Mouse (Mus musculus) MEL (cell line): Measurements from ENCODE around the gene Gm10134. TPM values are rescaled to one million over a fixed set of nuclear protein-coding genes. Genes with fewer than 3 reads are reported as not detected.

Source experiments
- DNase-seq: peaks from one replicate; pipeline ENCODE4 v3.0.0; 2011; ENCODE audit warnings: low read depth, low spot score
- H3K27ac ChIP-seq: 2 replicates; pipeline ENCODE4 v1.5.1; 2012; ENCODE audit warnings: low read depth, mild to moderate bottlenecking, control low read depth, low read length, moderate library complexity; ENCODE audit not compliant: control insufficient read depth
- H3K27me3 ChIP-seq, 2 experiments: fragments of 150-350 bp in 1 of 2; sonication (generic) in 1 of 2; 2 replicates each; pipeline ENCODE4 v1.6.1; 2012; ENCODE audit warnings: low read length in 2 of 2, mild to moderate bottlenecking in 2 of 2, improper control_type of control experiment in 1 of 2, moderate library complexity in 1 of 2; ENCODE audit not compliant: insufficient read depth in 2 of 2, control insufficient read depth in 1 of 2
- H3K36me3 ChIP-seq, 2 experiments: 2 replicates each; pipeline ENCODE4 v1.6.1; 2012 to 2014; ENCODE audit warnings: low read length in 2 of 2, improper control_type of control experiment in 1 of 2, inconsistent platforms in 1 of 2, mild to moderate bottlenecking in 1 of 2; ENCODE audit not compliant: insufficient read depth in 2 of 2, control insufficient read depth in 1 of 2
- H3K4me1 ChIP-seq, 2 experiments: fragments of 150-350 bp in 1 of 2; sonication (generic) in 1 of 2; 2 replicates each; pipeline ENCODE4 v1.6.1; 2012; ENCODE audit warnings: low read length in 2 of 2, improper control_type of control experiment in 1 of 2, mild to moderate bottlenecking in 1 of 2; ENCODE audit not compliant: insufficient read depth in 2 of 2, control insufficient read depth in 1 of 2
- H3K4me3 ChIP-seq, 2 experiments: fragments of 150-350 bp in 1 of 2; sonication (generic) in 1 of 2; 2 replicates each; pipeline ENCODE4 v1.5.1; 2012; ENCODE audit warnings: low read depth in 2 of 2, low read length in 2 of 2, mild to moderate bottlenecking in 2 of 2, moderate library complexity in 2 of 2, control low read depth in 1 of 2, improper control_type of control experiment in 1 of 2; ENCODE audit not compliant: control insufficient read depth in 1 of 2, insufficient read depth in 1 of 2
- H3K79me2 ChIP-seq: 2 replicates; pipeline ENCODE4 v1.6.1; 2012; ENCODE audit warnings: mild to moderate bottlenecking, low read length, moderate library complexity; ENCODE audit not compliant: control insufficient read depth, poor library complexity, insufficient read depth
- H3K9ac ChIP-seq: 2 replicates; pipeline ENCODE4 v1.6.1; 2012; ENCODE audit warnings: low read depth, mild to moderate bottlenecking, control low read depth, low read length, moderate library complexity; ENCODE audit not compliant: control insufficient read depth, poor library complexity, severe bottlenecking
- H3K9me3 ChIP-seq: fragments of 150-350 bp; sonication (generic); replicated peaks from 2 replicates; pipeline ENCODE4 v1.6.1; 2012; ENCODE audit warnings: mild to moderate bottlenecking, low read length, improper control_type of control experiment, moderate library complexity; ENCODE audit not compliant: insufficient read depth
- BHLHE40 ChIP-seq: IDR thresholded peaks from 2 replicates; pipeline ENCODE4 v1.6.1; 2012; ENCODE audit warnings: low read depth, mild to moderate bottlenecking, inconsistent platforms, low read length, improper control_type of control experiment, borderline replicate concordance
- CHD1 ChIP-seq: IDR thresholded peaks from 2 replicates; pipeline ENCODE4 v1.6.1; 2012; ENCODE audit warnings: low read depth, mild to moderate bottlenecking, inconsistent platforms, low read length, improper control_type of control experiment
- CHD2 ChIP-seq: IDR thresholded peaks from 2 replicates; pipeline ENCODE4 v1.6.1; 2011; ENCODE audit warnings: low read length, improper control_type of control experiment
- CTCF ChIP-seq, 3 experiments: IDR thresholded peaks in 2 of 3; conservative IDR thresholded peaks in 1 of 3; 2 replicates each; pipeline ENCODE4 v1.5.1; 2011 to 2012; ENCODE audit warnings: low read length in 3 of 3, low read depth in 2 of 3, mild to moderate bottlenecking in 2 of 3, improper control_type of control experiment in 1 of 3, inconsistent platforms in 1 of 3, mixed read lengths in 1 of 3, moderate library complexity in 1 of 3; ENCODE audit not compliant: control insufficient read depth in 1 of 3, insufficient read depth in 1 of 3, poor library complexity in 1 of 3, severe bottlenecking in 1 of 3
- E2F4 ChIP-seq: IDR thresholded peaks from 2 replicates; pipeline ENCODE4 v1.6.1; 2011; ENCODE audit warnings: low read depth, low read length, improper control_type of control experiment, borderline replicate concordance
- HCFC1 ChIP-seq: IDR thresholded peaks from 2 replicates; pipeline ENCODE4 v1.6.1; 2012; ENCODE audit warnings: low read depth, mild to moderate bottlenecking, inconsistent platforms, low read length, improper control_type of control experiment, moderate library complexity
- JUND ChIP-seq: IDR thresholded peaks from 2 replicates; pipeline ENCODE4 v1.6.1; 2011; ENCODE audit warnings: low read depth, mild to moderate bottlenecking, improper control_type of control experiment, low read length
- MAFK ChIP-seq: IDR thresholded peaks from 2 replicates; pipeline ENCODE4 v1.6.1; 2011; ENCODE audit warnings: low read depth, mild to moderate bottlenecking, low read length, improper control_type of control experiment, borderline replicate concordance
- MAX ChIP-seq: IDR thresholded peaks from 2 replicates; pipeline ENCODE4 v1.6.1; 2011; ENCODE audit warnings: low read length, improper control_type of control experiment
- MAZ ChIP-seq: IDR thresholded peaks from 2 replicates; pipeline ENCODE4 v1.6.1; 2012; ENCODE audit warnings: low read depth, mild to moderate bottlenecking, inconsistent platforms, low read length, improper control_type of control experiment
- MEF2A ChIP-seq: IDR thresholded peaks from 2 replicates; pipeline ENCODE4 v1.6.1; 2014; ENCODE audit warnings: low read depth, mild to moderate bottlenecking, inconsistent platforms, low read length, improper control_type of control experiment; ENCODE audit not compliant: poor library complexity, insufficient replicate concordance, severe bottlenecking; ENCODE audit errors: extremely low read depth
- POLR2A ChIP-seq, 2 experiments: IDR thresholded peaks; 2 replicates each; pipeline ENCODE4 v1.6.1; 2011 to 2012; ENCODE audit warnings: low read length in 2 of 2, mild to moderate bottlenecking in 2 of 2, control low read depth in 1 of 2, improper control_type of control experiment in 1 of 2, low read depth in 1 of 2, moderate library complexity in 1 of 2; ENCODE audit not compliant: control insufficient read depth in 1 of 2, insufficient read depth in 1 of 2, poor library complexity in 1 of 2
- POLR2AphosphoS2 ChIP-seq: IDR thresholded peaks from 2 replicates; pipeline ENCODE4 v1.6.1; 2011; ENCODE audit warnings: low read length, improper control_type of control experiment
- RAD21 ChIP-seq: IDR thresholded peaks from 2 replicates; pipeline ENCODE4 v1.6.1; 2011; ENCODE audit warnings: mild to moderate bottlenecking, low read depth, low read length, improper control_type of control experiment
- RCOR1 ChIP-seq: IDR thresholded peaks from 2 replicates; pipeline ENCODE4 v1.6.1; 2012; ENCODE audit warnings: low read depth, mild to moderate bottlenecking, inconsistent platforms, low read length, improper control_type of control experiment
- SIN3A ChIP-seq: IDR thresholded peaks from 2 replicates; pipeline ENCODE4 v1.6.1; 2012; ENCODE audit warnings: low read length, improper control_type of control experiment, inconsistent platforms
- UBTF ChIP-seq: IDR thresholded peaks from 2 replicates; pipeline ENCODE4 v1.6.1; 2012; ENCODE audit warnings: low read depth, mild to moderate bottlenecking, inconsistent platforms, low read length, improper control_type of control experiment, moderate library complexity, borderline replicate concordance; ENCODE audit not compliant: insufficient read depth
- ZC3H11A ChIP-seq: IDR thresholded peaks from 2 replicates; pipeline ENCODE4 v1.6.1; 2012; ENCODE audit warnings: low read depth, mild to moderate bottlenecking, inconsistent platforms, low read length, improper control_type of control experiment
- ZKSCAN1 ChIP-seq: IDR thresholded peaks from 2 replicates; pipeline ENCODE4 v1.6.1; 2012; ENCODE audit warnings: low read depth, mild to moderate bottlenecking, inconsistent platforms, low read length, improper control_type of control experiment, moderate library complexity
- ZMIZ1 ChIP-seq: IDR thresholded peaks from 2 replicates; pipeline ENCODE4 v1.6.1; 2012; ENCODE audit warnings: low read depth, mild to moderate bottlenecking, inconsistent platforms, low read length, improper control_type of control experiment, moderate library complexity
- polyA plus RNA-seq, 2 experiments: library from polyadenylated mRNA; stranded (reverse) in 1 of 2; unstranded in 1 of 2; fragments of >175 nt in 1 of 2; fragments of >200 nt in 1 of 2; gene quantifications; 2 replicates each; pipeline versions ENCODE4 v1.2.1 to v1.2.4; 2012; ENCODE audit warnings: low replicate concordance in 2 of 2, low read depth in 1 of 2; ENCODE audit not compliant: insufficient read length in 2 of 2, insufficient read depth in 1 of 2, missing spikeins in 1 of 2
- total RNA-seq: library from RNA; depleted of rRNA; stranded (reverse); fragments of 300-350 nt; gene quantifications from 2 replicates; pipeline ENCODE4 v1.2.3, GENCODE M21; 2012

Gm10134 gene
- total and polyA plus RNA-seq, 3 experiments, result not detected

DNA sequence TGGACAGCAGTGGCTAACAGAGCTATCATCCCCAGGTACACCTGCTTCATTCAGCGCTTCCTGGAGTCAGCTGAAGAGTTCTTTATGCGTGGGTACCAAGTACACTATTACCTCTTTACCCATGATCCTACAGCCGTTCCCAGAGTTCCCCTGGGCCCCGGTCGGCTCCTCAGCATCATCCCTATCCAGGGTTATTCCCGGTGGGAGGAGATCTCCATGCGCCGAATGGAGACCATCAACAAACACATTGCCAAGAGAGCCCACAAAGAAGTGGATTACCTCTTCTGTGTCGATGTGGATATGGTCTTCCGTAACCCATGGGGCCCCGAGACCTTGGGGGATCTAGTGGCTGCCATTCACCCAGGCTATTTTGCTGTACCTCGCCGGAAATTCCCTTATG is 1.2 kb upstream of the Gm10134 start:
- H3K36me3 ChIP-seq, result no peaks in the 10 kb centered on the region
- H3K79me2 ChIP-seq, result no peaks in the 10 kb centered on the region
- no peak overlapping the region for H3K27ac ChIP-seq
- H3K4me1 ChIP-seq, result no peaks in the 10 kb centered on the region
- H3K9me3 ChIP-seq, result no peaks in the 10 kb centered on the region
- H3K9ac ChIP-seq, result no peak overlapping the region
- no peak for TF ChIP-seq RCOR1
- no peak for TF ChIP-seq POLR2A (IDR thresholded peaks at IDR 0.05; ENCODE audit: control insufficient read depth in 1 of 2, insufficient read depth in 1 of 2, low read depth in 1 of 2, low read length in 2 of 2, poor library complexity in 1 of 2)
- no peak for TF ChIP-seq MAZ
- TF ChIP-seq JUND, result no peak
- TF ChIP-seq UBTF, result no peak
- DNase-seq, result no peak
- H3K27me3 ChIP-seq, result peaks cover 10 to 28% of the 10 kb centered on the region in 2 experiments
- H3K4me3 ChIP-seq, result no peak overlapping the region

DNA sequence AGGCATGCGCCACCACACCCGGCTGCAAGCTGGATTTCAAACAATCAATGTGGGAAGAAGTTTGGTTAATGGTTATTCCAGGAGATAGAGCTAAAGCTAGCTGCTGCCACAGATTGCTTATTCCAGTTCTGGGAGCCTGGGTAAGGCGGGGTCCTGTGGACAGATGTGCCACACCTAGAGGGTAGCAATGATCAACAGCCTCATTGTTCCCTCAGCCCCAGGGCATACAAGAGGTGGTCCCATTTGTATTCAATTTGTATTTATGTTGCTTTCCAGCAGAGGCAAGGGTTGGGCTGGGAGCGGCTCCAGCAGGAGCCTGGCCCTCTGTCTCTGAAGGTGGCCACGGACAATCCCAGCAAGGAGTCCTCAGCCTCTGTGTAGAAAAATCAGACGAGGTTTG is 396 bp downstream of the Gm10134 start:
- TF ChIP-seq ZMIZ1, result no peak
- no peak for TF ChIP-seq ZC3H11A
- TF ChIP-seq RAD21, result no peak
- no peak for TF ChIP-seq E2F4
- no peak for TF ChIP-seq UBTF
- no peak for TF ChIP-seq HCFC1
- TF ChIP-seq RCOR1, result no peak
- no peak for TF ChIP-seq BHLHE40
- TF ChIP-seq ZKSCAN1, result no peak
- no peak for TF ChIP-seq CHD1
- TF ChIP-seq CHD2, result no peak
- TF ChIP-seq SIN3A, result no peak
- TF ChIP-seq MAX, result no peak
- TF ChIP-seq POLR2AphosphoS2, result no peak
- TF ChIP-seq MEF2A, result no peak
- TF ChIP-seq CTCF (IDR thresholded peaks at IDR 0.05 in 2 of 3, conservative IDR thresholded peaks at IDR 0.05 in 1 of 3; ENCODE audit: control insufficient read depth in 1 of 3, insufficient read depth in 1 of 3, low read depth in 2 of 3, low read length in 3 of 3, poor library complexity in 1 of 3, severe bottlenecking in 1 of 3), result no peak
- TF ChIP-seq MAFK, result no peak
- DNase-seq, result no peak
- no peak overlapping the region for H3K4me3 ChIP-seq
- no peaks in the 10 kb centered on the region for H3K79me2 ChIP-seq
- no peak overlapping the region for H3K27ac ChIP-seq
- no peaks in the 10 kb centered on the region for H3K9me3 ChIP-seq
- H3K9ac ChIP-seq, result no peak overlapping the region
- peaks cover 10 to 32% of the 10 kb centered on the region in 2 experiments for H3K27me3 ChIP-seq
- no peaks in the 10 kb centered on the region for H3K36me3 ChIP-seq
- no peaks in the 10 kb centered on the region for H3K4me1 ChIP-seq
